Mouse (Mus musculus) lung, embryonic 15.5 days (tissue): ENCODE data around the gene Unc13b. TPM values are rescaled to one million over a fixed set of nuclear protein-coding genes. Genes with fewer than 3 reads are reported as not detected.

ENCODE experiments used
- ATAC-seq: fragments of 200-750 bp; cut with Nextera tagmentation; 2 replicates; pipeline ENCODE4 v1.8.0; 2017; ENCODE audit warnings: moderate number of reproducible peaks, borderline replicate concordance; ENCODE audit not compliant: low FRiP score, low TSS enrichment; ENCODE audit errors: extremely low read depth
- H3K27ac ChIP-seq: fragments of 300-500 bp; sonication (generic); 2 replicates; pipeline ENCODE4 v1.5.1; 2015; ENCODE audit warnings: moderate library complexity, mild to moderate bottlenecking, inconsistent platforms
- H3K27me3 ChIP-seq: fragments of 300-500 bp; sonication (generic); 2 replicates; pipeline ENCODE4 v1.6.1; 2015; ENCODE audit warnings: inconsistent platforms
- H3K36me3 ChIP-seq: fragments of 300-500 bp; sonication (generic); 2 replicates; pipeline ENCODE4 v1.6.1; 2015; ENCODE audit warnings: inconsistent platforms
- H3K4me1 ChIP-seq: fragments of 300-500 bp; sonication (generic); 2 replicates; pipeline ENCODE4 v1.6.1; 2015; ENCODE audit warnings: inconsistent platforms
- H3K4me2 ChIP-seq: fragments of 300-500 bp; sonication (generic); 2 replicates; pipeline ENCODE4 v1.6.1; 2015; ENCODE audit warnings: inconsistent platforms, mild to moderate bottlenecking, moderate library complexity
- H3K4me3 ChIP-seq: fragments of 300-500 bp; sonication (generic); 2 replicates; pipeline ENCODE4 v1.5.1; 2015; ENCODE audit warnings: mild to moderate bottlenecking, inconsistent platforms
- H3K9ac ChIP-seq: fragments of 300-500 bp; sonication (generic); 2 replicates; pipeline ENCODE4 v1.6.1; 2015; ENCODE audit warnings: inconsistent platforms
- H3K9me3 ChIP-seq: fragments of 300-500 bp; sonication (generic); 2 replicates; pipeline ENCODE4 v1.6.1; 2016; ENCODE audit warnings: inconsistent platforms
- WGBS: fragments of 180-500 bp; shearing (Covaris S2); methylation state at CpG from one replicate; pipeline ENCODE4 v1.1.7; 2015; 5-methylcytosine and 5-hydroxymethylcytosine counted together
- polyA plus RNA-seq: library from polyadenylated mRNA; unstranded; fragments of >200 nt; fragmentation: Nextera tagmentation; extraction: Ambion mirVana; gene quantifications from 2 replicates; pipeline ENCODE4 v1.2.1, GENCODE M21; 2015

Unc13b gene
- polyA plus RNA-seq, 1 experiment from 2014 or later: 7.3 TPM

DNA sequence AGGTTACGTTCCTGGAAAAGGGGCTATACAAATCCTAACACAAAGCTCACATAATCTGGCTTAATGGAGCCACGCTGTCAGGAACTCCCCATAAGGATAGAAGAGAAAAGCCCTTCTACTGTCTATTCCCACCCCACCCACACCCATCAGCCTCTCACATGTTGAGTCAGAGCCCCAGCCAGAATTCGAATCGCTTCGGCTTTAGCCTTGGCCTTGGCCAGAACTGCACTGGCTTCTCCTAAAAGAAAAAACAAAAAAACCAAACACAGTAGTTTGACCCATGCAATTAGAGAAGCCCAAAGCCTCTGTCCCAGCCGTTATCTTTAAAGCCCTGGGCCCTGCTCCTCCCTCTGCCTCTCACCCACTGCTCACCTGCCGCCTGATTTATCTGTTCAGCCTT, 29.6 kb upstream of the Unc13b start:
- Histone ChIP-seq H3K27me3 (no peaks in the 10 kb centered on the region), H3K27ac (no peak overlapping the region), H3K9me3 (no peaks in the 10 kb centered on the region), H3K4me1 (peaks cover 27% of the 10 kb centered on the region), H3K36me3 (peaks cover 39% of the 10 kb centered on the region), H3K4me2 (no peak overlapping the region), H3K4me3 (no peak overlapping the region), H3K9ac (no peak overlapping the region)
- 93% methylated on average over 7 of the region's 7 CpGs for WGBS
- no peak for ATAC-seq

DNA sequence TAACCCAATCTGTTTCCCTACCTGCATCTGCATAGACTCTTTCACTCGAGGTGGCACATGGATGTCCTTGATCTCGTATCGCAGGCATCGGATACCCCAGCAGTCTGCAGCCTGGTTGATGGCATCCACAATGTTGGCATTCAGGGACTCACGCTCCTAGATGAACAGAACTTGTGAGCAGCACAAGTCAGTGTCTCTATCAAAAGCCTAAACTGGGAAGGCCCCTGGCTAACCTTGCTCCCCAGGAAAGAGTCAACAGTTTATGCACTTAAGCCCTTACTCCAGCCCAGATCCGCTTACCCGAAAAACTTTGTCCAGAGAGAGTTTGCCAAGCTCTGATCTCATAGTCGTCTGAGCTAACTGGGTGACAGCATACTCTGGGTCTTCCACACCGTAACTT, 29.0 kb upstream of the Unc13b start:
- Histone ChIP-seq H3K4me3 (0 out of 2 replicates have a peak overlapping the region, but pooled peaks have one; percentile 73), H3K27me3 (no peaks in the 10 kb centered on the region), H3K4me2 (peak overlapping the region; percentile 72), H3K4me1 (peaks cover 22% of the 10 kb centered on the region), H3K27ac (no peak overlapping the region), H3K36me3 (peaks cover 41% of the 10 kb centered on the region), H3K9me3 (no peaks in the 10 kb centered on the region), H3K9ac (no peak overlapping the region)
- WGBS: 91% methylated on average over 9 of the region's 9 CpGs
- ATAC-seq: no peak

DNA sequence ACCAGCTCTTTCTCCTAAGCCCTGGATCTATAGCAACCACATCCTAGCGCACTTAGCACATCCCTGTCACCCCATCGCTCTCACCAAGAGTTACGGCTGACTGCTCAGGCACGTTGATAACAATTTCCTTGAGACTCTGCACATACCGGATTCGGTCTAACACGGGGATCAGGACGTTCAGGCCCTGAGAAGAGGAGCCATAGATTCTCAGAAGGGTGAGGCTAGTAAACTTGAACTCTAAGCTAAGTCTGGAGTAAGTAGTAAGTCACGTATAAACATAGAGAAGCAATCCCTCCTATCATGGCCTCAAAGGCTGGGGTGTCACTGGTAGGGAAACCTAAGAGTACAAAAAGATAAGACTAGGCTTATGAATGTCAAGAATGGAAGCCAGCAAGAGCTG, 28.4 kb upstream of the Unc13b start:
- peak overlapping the region; percentile 89 for H3K9ac ChIP-seq
- no peaks in the 10 kb centered on the region for H3K9me3 ChIP-seq
- peak overlapping the region; percentile 85; the same call in 1 of the 2 replicates for H3K27ac ChIP-seq
- 60% methylated on average over 9 of the region's 9 CpGs for WGBS
- peaks cover 43% of the 10 kb centered on the region for H3K36me3 ChIP-seq
- peak overlapping the region; percentile 72 for H3K4me2 ChIP-seq
- H3K4me3 ChIP-seq: peak overlapping the region; percentile 73
- no peak for ATAC-seq
- peaks cover 19% of the 10 kb centered on the region for H3K4me1 ChIP-seq
- no peaks in the 10 kb centered on the region for H3K27me3 ChIP-seq

DNA sequence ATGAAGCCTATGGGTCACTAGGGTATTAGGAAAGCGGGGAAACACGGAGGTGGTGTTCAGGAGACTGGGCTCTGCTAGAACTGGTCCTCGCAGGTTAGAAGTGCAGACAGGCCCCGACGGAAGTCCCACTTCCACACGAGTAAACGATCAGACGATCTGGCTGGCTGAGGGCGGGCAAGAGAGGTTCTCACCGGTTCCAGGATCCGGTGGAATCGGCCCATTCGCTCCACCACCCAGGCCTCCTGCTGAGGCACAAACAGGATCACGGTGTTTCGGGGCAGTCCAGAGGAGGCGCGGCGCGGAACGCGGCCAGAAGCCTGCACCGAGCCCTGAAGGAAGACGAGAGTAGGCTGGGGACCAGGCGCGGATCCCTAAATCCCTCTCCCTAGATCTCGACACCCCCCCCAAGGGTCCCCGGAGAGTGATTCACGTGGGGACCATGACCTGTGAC, 27.9 kb upstream of the Unc13b start:
- peaks cover 44% of the 10 kb centered on the region for H3K36me3 ChIP-seq
- H3K27ac ChIP-seq: peak overlapping the region; percentile 85
- peak overlapping the region; percentile 73 for H3K4me3 ChIP-seq
- peaks cover 19% of the 10 kb centered on the region for H3K4me1 ChIP-seq
- H3K4me2 ChIP-seq: peak overlapping the region; percentile 72
- peak; percentile 43; the same call in 1 of the 2 replicates for ATAC-seq
- peak overlapping the region; percentile 89 for H3K9ac ChIP-seq
- no peaks in the 10 kb centered on the region for H3K27me3 ChIP-seq
- under 1% methylated on average over 28 of the region's 28 CpGs for WGBS
- no peaks in the 10 kb centered on the region for H3K9me3 ChIP-seq

DNA sequence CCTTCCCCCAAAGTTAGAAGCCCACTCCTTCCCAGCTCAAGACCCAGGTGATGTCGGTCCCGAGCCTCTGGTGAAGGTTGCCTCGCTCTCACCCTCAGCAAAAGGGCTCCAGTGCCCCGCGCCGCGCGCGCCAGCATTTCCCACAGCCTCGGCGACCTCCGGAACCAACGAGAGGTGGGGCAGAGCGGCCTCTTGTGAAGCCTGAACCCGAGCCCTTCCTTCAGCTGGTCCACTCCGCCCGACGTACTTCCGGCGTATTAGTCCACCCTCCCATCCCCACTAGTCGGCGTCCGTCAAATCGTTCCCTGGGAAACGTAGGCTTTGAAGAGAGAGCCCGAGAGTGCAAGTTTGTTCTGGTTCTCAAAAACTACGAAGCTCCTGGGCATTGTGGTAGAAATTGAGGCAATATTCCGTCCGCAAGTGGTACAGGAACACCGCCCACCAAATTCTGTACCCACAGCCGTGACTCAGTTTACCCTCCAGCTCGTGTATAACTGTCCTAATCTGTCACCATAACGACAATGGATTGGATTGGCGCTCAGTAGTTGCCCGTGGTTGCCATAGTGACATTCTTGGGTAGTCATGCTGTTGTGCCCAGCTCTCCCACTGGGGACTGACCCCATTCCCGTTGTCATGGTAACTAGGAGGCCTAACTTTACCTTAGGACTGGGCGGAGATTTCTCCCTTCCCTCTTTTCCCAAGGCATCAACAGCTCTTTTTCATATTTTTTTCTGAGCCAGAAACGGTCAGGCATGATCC, 27.3 kb upstream of the Unc13b start, which contains the start of gene Stoml2:
Gene Stoml2, minus strand, starts transcription at position 474 of the 759 bp plus-strand sequence.
- Histone ChIP-seq H3K27me3 (no peaks in the 10 kb centered on the region), H3K4me1 (peaks cover 19% of the 10 kb centered on the region), H3K36me3 (peaks cover 50% of the 10 kb centered on the region), H3K9ac (peak within 1 kb of the TSS; percentile 89), H3K27ac (peak within 1 kb of the TSS; percentile 85), H3K4me3 (peak within 1 kb of the TSS; percentile 73), H3K9me3 (no peaks in the 10 kb centered on the region), H3K4me2 (peak within 1 kb of the TSS; percentile 72)
- under 1% methylated on average over 38 of the region's 38 CpGs for WGBS
- peak; percentile 95 for ATAC-seq

DNA sequence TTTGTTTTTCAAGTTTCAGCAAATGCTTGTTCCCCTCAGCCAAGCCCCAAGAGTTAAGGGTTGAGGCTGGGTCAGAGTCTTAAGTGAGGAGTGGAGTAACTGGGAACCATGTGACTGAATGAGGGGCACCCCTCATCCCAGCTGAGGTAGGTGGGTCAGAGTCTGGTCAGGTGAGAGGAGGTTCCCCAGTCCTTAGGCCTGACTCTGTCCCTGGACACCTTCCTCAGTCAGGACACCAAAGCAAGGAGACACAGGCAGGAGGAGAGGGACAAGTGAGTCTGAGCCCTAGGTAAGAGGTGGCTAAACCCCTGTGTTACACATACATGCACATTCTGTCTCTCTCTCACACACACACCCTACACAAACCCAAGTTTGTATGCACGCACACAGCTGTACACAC, 26.3 kb upstream of the Unc13b start:
- no peak for ATAC-seq
- H3K9ac ChIP-seq: no peak overlapping the region
- peaks cover 45% of the 10 kb centered on the region for H3K36me3 ChIP-seq
- no peak overlapping the region for H3K27ac ChIP-seq
- WGBS: 82% methylated on average over 1 of the region's 1 CpGs
- H3K4me3 ChIP-seq: no peak overlapping the region
- no peaks in the 10 kb centered on the region for H3K9me3 ChIP-seq
- H3K27me3 ChIP-seq: no peaks in the 10 kb centered on the region
- H3K4me1 ChIP-seq: peaks cover 19% of the 10 kb centered on the region
- H3K4me2 ChIP-seq: no peak overlapping the region

DNA sequence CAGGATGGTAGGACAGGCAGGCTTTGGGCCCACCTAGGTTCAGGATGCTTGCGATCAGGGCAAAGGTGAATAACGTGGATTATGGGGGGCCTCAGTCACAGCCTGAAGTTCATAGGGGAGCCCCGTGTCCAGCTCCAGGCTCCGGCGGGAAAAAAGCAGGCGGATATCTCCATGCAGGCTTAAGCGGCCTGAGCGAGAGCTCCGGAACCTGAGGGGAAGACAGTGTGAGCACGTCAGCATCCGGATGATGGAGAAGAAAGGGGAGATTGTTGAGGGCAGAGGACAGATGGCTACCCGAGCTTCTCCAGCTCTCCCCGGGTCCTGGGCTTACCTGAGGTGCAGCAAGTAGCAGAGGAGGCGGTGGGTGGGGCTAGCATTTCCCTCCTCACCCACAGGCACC, 25.3 kb upstream of the Unc13b start:
- ATAC-seq: no peak
- no peak overlapping the region for H3K4me2 ChIP-seq
- H3K9ac ChIP-seq: no peak overlapping the region
- 78% methylated on average over 14 of the region's 14 CpGs for WGBS
- H3K27me3 ChIP-seq: no peaks in the 10 kb centered on the region
- peaks cover 19% of the 10 kb centered on the region for H3K4me1 ChIP-seq
- H3K4me3 ChIP-seq: no peak overlapping the region
- no peak overlapping the region for H3K27ac ChIP-seq
- H3K9me3 ChIP-seq: no peaks in the 10 kb centered on the region
- H3K36me3 ChIP-seq: peaks cover 35% of the 10 kb centered on the region

DNA sequence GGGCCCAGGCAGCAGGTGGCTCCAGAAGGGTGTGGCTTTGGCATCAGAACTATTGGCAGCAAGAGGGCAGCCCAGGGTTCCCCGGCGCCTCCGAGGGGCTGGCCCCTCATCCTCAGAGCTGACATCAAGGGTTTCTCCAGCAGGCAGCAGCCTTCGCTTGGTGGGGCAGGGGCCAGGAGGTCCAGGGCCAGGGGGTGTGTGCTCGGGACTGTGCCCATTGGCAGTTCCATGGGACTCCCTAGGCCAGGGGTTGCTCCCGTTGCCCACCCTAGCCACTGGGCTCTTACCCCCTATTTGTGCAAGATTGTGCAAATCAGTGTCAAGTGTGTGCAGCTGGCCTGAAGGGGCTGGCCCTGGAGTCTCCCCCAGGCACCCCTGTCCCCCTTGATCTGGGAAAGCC, 22.9 kb upstream of the Unc13b start:
- ATAC-seq: no peak
- no peak overlapping the region for H3K9ac ChIP-seq
- H3K4me2 ChIP-seq: no peak overlapping the region
- no peaks in the 10 kb centered on the region for H3K9me3 ChIP-seq
- H3K27me3 ChIP-seq: no peaks in the 10 kb centered on the region
- H3K27ac ChIP-seq: no peak overlapping the region
- peaks cover 20% of the 10 kb centered on the region for H3K36me3 ChIP-seq
- no peak overlapping the region for H3K4me3 ChIP-seq
- WGBS: 86% methylated on average over 6 of the region's 6 CpGs
- peaks cover 26% of the 10 kb centered on the region for H3K4me1 ChIP-seq

DNA sequence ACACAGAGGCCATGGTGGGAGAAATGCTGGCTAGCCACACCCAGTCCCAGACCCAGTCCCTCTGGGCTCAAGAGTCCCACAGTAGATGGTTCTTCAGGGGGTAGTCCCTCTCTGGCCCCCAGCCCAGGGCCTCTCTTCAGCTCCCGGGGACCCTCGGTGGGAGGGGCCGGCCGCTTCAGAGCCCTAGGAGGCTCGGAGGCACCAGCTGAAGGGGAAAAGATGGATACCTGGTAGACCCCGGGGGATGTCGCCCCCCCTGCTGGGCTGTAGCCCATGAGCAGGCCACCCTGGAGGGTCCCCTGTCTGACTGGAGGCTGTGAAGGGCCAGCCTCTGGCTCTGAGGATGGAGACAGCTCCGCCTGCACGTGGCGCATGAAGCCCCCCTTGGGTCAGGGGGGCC, 22.4 kb upstream of the Unc13b start:
- Histone ChIP-seq H3K9me3 (no peaks in the 10 kb centered on the region), H3K27ac (no peak overlapping the region), H3K4me1 (peaks cover 26% of the 10 kb centered on the region), H3K27me3 (no peaks in the 10 kb centered on the region), H3K36me3 (peaks cover 20% of the 10 kb centered on the region), H3K4me3 (no peak overlapping the region), H3K4me2 (no peak overlapping the region), H3K9ac (no peak overlapping the region)
- WGBS: 84% methylated on average over 10 of the region's 10 CpGs
- no peak for ATAC-seq

DNA sequence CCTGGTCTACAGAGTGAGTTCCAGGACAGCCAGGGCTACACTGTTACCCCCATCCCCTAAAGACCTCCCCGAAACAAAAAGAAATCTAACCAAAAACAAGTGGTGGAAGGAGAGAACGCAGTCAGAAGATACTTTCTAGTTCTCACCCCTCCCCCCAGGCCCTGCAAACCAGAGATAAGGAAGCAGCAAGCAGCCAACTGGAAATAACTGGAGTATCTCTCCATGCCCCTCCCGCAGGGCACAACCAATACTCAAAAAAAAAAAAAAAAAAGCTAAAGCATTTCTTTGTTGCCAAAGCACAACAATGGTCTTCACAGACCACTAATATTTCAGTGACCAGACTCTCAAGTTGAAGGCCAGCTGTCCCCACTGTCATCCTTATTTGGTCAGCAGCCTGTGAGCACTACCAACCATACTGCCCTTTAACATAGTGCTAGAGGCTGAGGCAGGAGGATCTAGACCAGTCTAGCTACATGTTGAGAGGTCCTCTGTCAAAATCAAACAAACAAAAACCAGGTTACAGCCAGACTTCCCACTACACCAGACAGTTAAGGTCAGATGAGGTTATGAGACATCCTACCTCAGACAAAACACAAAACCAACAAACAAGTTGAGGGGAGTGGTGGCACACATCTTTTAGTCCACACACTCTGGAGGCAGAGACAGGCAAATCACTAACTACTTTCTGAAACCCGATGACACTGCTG, 20.7 kb upstream of the Unc13b start:
- Histone ChIP-seq H3K27me3 (no peaks in the 10 kb centered on the region), H3K4me3 (no peak overlapping the region), H3K27ac (no peak overlapping the region), H3K4me1 (peaks cover 18% of the 10 kb centered on the region), H3K9me3 (no peaks in the 10 kb centered on the region), H3K9ac (no peak overlapping the region), H3K36me3 (peaks cover 20% of the 10 kb centered on the region), H3K4me2 (no peak overlapping the region)
- ATAC-seq: no peak
- 57% methylated on average over 4 of the region's 4 CpGs for WGBS

DNA sequence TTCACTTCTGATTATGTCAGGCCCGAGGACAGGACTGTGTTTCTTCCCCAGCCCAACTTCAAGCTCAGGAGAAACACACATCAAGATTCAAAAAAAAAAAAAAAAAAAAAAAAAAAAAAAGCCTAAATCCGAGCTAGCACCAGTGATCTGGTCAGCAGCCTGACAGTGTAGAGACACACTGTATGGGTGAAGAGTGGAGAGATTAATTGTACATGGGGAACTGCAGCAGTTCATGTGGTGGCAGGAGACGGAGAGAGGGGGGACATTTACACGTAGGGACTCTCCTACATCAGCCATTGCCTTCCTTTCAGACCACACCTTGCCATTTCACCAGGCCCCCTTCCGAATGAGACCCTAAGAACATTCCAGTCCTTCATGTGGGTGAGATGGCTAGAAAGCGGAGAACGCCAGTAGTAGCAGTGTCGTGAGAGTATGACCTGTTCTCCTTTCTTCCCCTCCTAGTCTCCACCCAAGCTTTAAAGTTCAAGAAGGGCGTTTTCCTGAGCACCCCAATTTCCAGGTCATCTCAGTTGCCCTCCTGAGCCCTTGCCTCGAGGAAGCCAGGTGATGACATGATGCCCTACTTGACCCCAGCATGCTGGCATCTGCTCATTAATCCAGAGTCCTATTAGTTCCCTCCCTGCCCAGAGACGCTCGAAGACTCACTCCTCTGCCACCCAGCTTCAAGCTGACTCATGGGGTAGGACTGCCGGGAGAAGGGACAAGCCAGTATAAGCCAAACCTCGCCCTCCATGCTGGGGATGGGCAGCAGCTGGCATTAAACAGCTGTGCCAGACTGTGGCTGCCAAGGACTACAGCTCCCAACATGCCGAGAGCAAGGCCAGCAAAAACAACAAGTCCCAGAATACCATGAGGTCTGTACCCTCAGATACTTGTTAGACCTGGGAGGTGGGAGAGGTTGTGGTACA, 19.9 kb upstream of the Unc13b start:
- Histone ChIP-seq H3K36me3 (peaks cover 18% of the 10 kb centered on the region), H3K4me3 (peak overlapping the region; percentile 77), H3K4me1 (peaks cover 25% of the 10 kb centered on the region), H3K9ac (peak overlapping the region; percentile 73), H3K27me3 (no peaks in the 10 kb centered on the region), H3K9me3 (no peaks in the 10 kb centered on the region), H3K27ac (peak overlapping the region; percentile 71; the same call in 1 of the 2 replicates), H3K4me2 (peak overlapping the region; percentile 90)
- 51% methylated on average over 15 of the region's 15 CpGs for WGBS
- no peak for ATAC-seq
